Comparison of ENCODE assay signal across 11 mouse cellular contexts in genomic region chr12:70742836-70743235, GRCm38 (mm10).
"Had no signal": no experiment of that assay in that cellular context is flagged by ENCODE, and none has a peak within 500 bp of the region (broad histone marks: within the 10 kb centered on the region; RNA-seq: fewer than 3 reads in every experiment).

No protein-coding gene starts in this region.

- H3K9me3 ChIP-seq: limb, embryonic 10.5 days; liver, embryonic 15.5 days; midbrain, embryonic 13.5 days had no signal

- H3K36me3 ChIP-seq: limb, embryonic 10.5 days; liver, embryonic 15.5 days; midbrain, embryonic 13.5 days had no signal

- ATAC-seq: lung, postnatal 0 days; midbrain, embryonic 13.5 days had no signal

- H3K4me3 ChIP-seq: left cerebral cortex, adult 2 months; limb, embryonic 10.5 days; liver, embryonic 15.5 days; midbrain, embryonic 13.5 days had no signal

- H3K4me1 ChIP-seq: liver, embryonic 15.5 days; midbrain, embryonic 13.5 days had no signal

- H3K27ac ChIP-seq: left cerebral cortex, adult 2 months; limb, embryonic 10.5 days; liver, embryonic 15.5 days; midbrain, embryonic 13.5 days; stomach, postnatal 0 days had no signal

- H3K4me2 ChIP-seq: liver, embryonic 11.5 days; liver, embryonic 15.5 days; midbrain, embryonic 13.5 days had no signal

- H3K27me3 ChIP-seq: liver, embryonic 15.5 days; midbrain, embryonic 13.5 days had no signal

- DNase-seq: lung, adult 2 months; lung, postnatal 36 days; right cerebral cortex, postnatal 14 days; thymus, postnatal 4 days had no signal

- H3K9ac ChIP-seq: liver, embryonic 15.5 days; midbrain, embryonic 13.5 days had no signal
